Mouse (Mus musculus) embryonic facial prominence, embryonic 13.5 days (tissue): Measurements from ENCODE around the gene Ddx49. TPM values are rescaled to one million over a fixed set of nuclear protein-coding genes. Genes with fewer than 3 reads are reported as not detected.

Source experiments
- ATAC-seq: fragments of 200-750 bp; cut with Nextera tagmentation; 2 replicates; pipeline ENCODE4 v1.8.0; 2017; ENCODE audit warnings: low read depth; ENCODE audit not compliant: insufficient number of reproducible peaks, insufficient read depth, low FRiP score, low TSS enrichment
- H3K27ac ChIP-seq: fragments of 300-500 bp; sonication (generic); 2 replicates; pipeline ENCODE4 v1.5.1; 2015; ENCODE audit warnings: moderate library complexity, mild to moderate bottlenecking, inconsistent platforms
- H3K27me3 ChIP-seq: fragments of 300-500 bp; sonication (generic); 2 replicates; pipeline ENCODE4 v1.6.1; 2015; ENCODE audit warnings: mild to moderate bottlenecking, inconsistent platforms
- H3K36me3 ChIP-seq: fragments of 300-500 bp; sonication (generic); 2 replicates; pipeline ENCODE4 v1.6.1; 2015; ENCODE audit warnings: mild to moderate bottlenecking, inconsistent platforms
- H3K4me1 ChIP-seq: fragments of 300-500 bp; sonication (generic); 2 replicates; pipeline ENCODE4 v1.6.1; 2015; ENCODE audit warnings: inconsistent platforms
- H3K4me2 ChIP-seq: fragments of 300-500 bp; sonication (generic); 2 replicates; pipeline ENCODE4 v1.6.1; 2015; ENCODE audit warnings: moderate library complexity, mild to moderate bottlenecking, inconsistent platforms
- H3K4me3 ChIP-seq: fragments of 300-500 bp; sonication (generic); 2 replicates; pipeline ENCODE4 v1.5.1; 2015; ENCODE audit warnings: mild to moderate bottlenecking, inconsistent platforms
- H3K9ac ChIP-seq: fragments of 300-500 bp; sonication (generic); 2 replicates; pipeline ENCODE4 v1.6.1; 2015; ENCODE audit warnings: mild to moderate bottlenecking, inconsistent platforms
- H3K9me3 ChIP-seq: fragments of 300-500 bp; sonication (generic); 2 replicates; pipeline ENCODE4 v1.6.1; 2016; ENCODE audit warnings: inconsistent platforms
- WGBS: fragments of 180-500 bp; shearing (Covaris S2); methylation state at CpG from one replicate; pipeline ENCODE4 v1.1.7; 2015; ENCODE audit warnings: mixed read lengths; 5-methylcytosine and 5-hydroxymethylcytosine counted together
- polyA plus RNA-seq: library from polyadenylated mRNA; unstranded; fragments of >200 nt; fragmentation: Nextera tagmentation; extraction: Ambion mirVana; gene quantifications from 2 replicates; pipeline ENCODE4 v1.2.1, GENCODE M21; 2015

Ddx49 gene
- polyA plus RNA-seq, 1 experiment from 2014 or later: 54.4 TPM

- Histone ChIP-seq H3K4me2 (peak within 1 kb of the TSS; percentile 88), H3K4me1 (peaks cover 19% of the 10 kb centered on the region), H3K4me3 (peak within 1 kb of the TSS; percentile 84), H3K36me3 (peaks cover 31% of the 10 kb centered on the region), H3K9me3 (0 out of 2 replicates have a peak, but pooled peaks cover 4% of the 10 kb centered on the region), H3K9ac (peak within 1 kb of the TSS; percentile 95), H3K27ac (peak within 1 kb of the TSS; percentile 74), H3K27me3 (no peaks in the 10 kb centered on the region)
- 2% methylated on average over 36 of the region's 36 CpGs for WGBS
- ATAC-seq: peak; percentile 85
Measured at GRCm38 (mm10) chr8:70282603-70283135, 19.6 kb downstream of the Ddx49 start, which contains the start of gene Homer3. Gene Homer3 (plus strand): TSS chr8:70282827.

- Histone ChIP-seq H3K4me1 (peaks cover 19% of the 10 kb centered on the region), H3K27me3 (no peaks in the 10 kb centered on the region), H3K4me3 (no peak overlapping the region), H3K27ac (no peak overlapping the region), H3K9ac (no peak overlapping the region), H3K4me2 (no peak overlapping the region), H3K36me3 (peaks cover 14% of the 10 kb centered on the region), H3K9me3 (no peaks in the 10 kb centered on the region)
- no peak for ATAC-seq
- WGBS: 48% methylated on average over 3 of the region's 3 CpGs
Measured at GRCm38 (mm10) chr8:70281001-70281400, 21.3 kb downstream of the Ddx49 start.

- no peak overlapping the region for H3K4me3 ChIP-seq
- no peak overlapping the region for H3K27ac ChIP-seq
- no peaks in the 10 kb centered on the region for H3K36me3 ChIP-seq
- H3K9ac ChIP-seq: no peak overlapping the region
- WGBS: 51% methylated on average over 8 of the region's 8 CpGs
- H3K9me3 ChIP-seq: no peaks in the 10 kb centered on the region
- H3K27me3 ChIP-seq: no peaks in the 10 kb centered on the region
- H3K4me2 ChIP-seq: no peak overlapping the region
- no peak for ATAC-seq
- peaks cover 13% of the 10 kb centered on the region for H3K4me1 ChIP-seq
Measured at GRCm38 (mm10) chr8:70279266-70279665, 23.0 kb downstream of the Ddx49 start.

- Histone ChIP-seq H3K27ac (no peak overlapping the region), H3K4me3 (no peak overlapping the region), H3K36me3 (no peaks in the 10 kb centered on the region), H3K4me1 (peaks cover 6% of the 10 kb centered on the region; the same call in 1 of the 2 replicates), H3K27me3 (no peaks in the 10 kb centered on the region), H3K4me2 (no peak overlapping the region), H3K9me3 (no peaks in the 10 kb centered on the region), H3K9ac (peak overlapping the region; percentile 36; the same call in 1 of the 2 replicates)
- no peak for ATAC-seq
- 65% methylated on average over 15 of the region's 15 CpGs for WGBS
Measured at GRCm38 (mm10) chr8:70278175-70278574, 24.1 kb downstream of the Ddx49 start.

- Histone ChIP-seq H3K27ac (no peak overlapping the region), H3K9me3 (no peaks in the 10 kb centered on the region), H3K36me3 (no peaks in the 10 kb centered on the region), H3K4me3 (no peak overlapping the region), H3K27me3 (no peaks in the 10 kb centered on the region), H3K4me1 (peaks cover 6% of the 10 kb centered on the region; the same call in 1 of the 2 replicates), H3K9ac (no peak overlapping the region), H3K4me2 (no peak overlapping the region)
- ATAC-seq: no peak
- WGBS: 87% methylated on average over 3 of the region's 3 CpGs
Measured at GRCm38 (mm10) chr8:70276476-70276875, 25.8 kb downstream of the Ddx49 start.

GRCm38 (mm10) chr8:70274350-70274749 is 27.9 kb downstream of the Ddx49 start:
- Histone ChIP-seq H3K27me3 (no peaks in the 10 kb centered on the region), H3K4me2 (no peak overlapping the region), H3K4me1 (peaks cover 6% of the 10 kb centered on the region; the same call in 1 of the 2 replicates), H3K27ac (no peak overlapping the region), H3K36me3 (no peaks in the 10 kb centered on the region), H3K9ac (no peak overlapping the region), H3K9me3 (no peaks in the 10 kb centered on the region), H3K4me3 (no peak overlapping the region)
- no peak for ATAC-seq

- Histone ChIP-seq H3K4me1 (peaks cover 7% of the 10 kb centered on the region; the same call in 1 of the 2 replicates), H3K9me3 (no peaks in the 10 kb centered on the region), H3K4me2 (no peak overlapping the region), H3K4me3 (no peak overlapping the region), H3K36me3 (no peaks in the 10 kb centered on the region), H3K27ac (no peak overlapping the region), H3K27me3 (no peaks in the 10 kb centered on the region), H3K9ac (no peak overlapping the region)
- ATAC-seq: no peak
- 42% methylated on average over 3 of the region's 3 CpGs for WGBS
Measured at GRCm38 (mm10) chr8:70272949-70273348, 29.3 kb downstream of the Ddx49 start.

GRCm38 (mm10) chr8:70268799-70269565 is 33.3 kb downstream of the Ddx49 start:
- Histone ChIP-seq H3K4me1 (peaks cover 5% of the 10 kb centered on the region; the same call in 1 of the 2 replicates), H3K27ac (peak overlapping the region; percentile 22; the same call in 1 of the 2 replicates), H3K27me3 (no peaks in the 10 kb centered on the region), H3K4me2 (no peak overlapping the region), H3K36me3 (peaks cover 25% of the 10 kb centered on the region), H3K9me3 (no peaks in the 10 kb centered on the region), H3K4me3 (no peak overlapping the region), H3K9ac (no peak overlapping the region)
- 0 out of 2 replicates have a peak, but pooled peaks have one; percentile 18 for ATAC-seq
- WGBS: 56% methylated on average over 11 of the region's 11 CpGs

GRCm38 (mm10) chr8:70268311-70268710 is 34.0 kb downstream of the Ddx49 start:
- 51% methylated on average over 5 of the region's 5 CpGs for WGBS
- 0 out of 2 replicates have a peak, but pooled peaks have one; percentile 5 for ATAC-seq
- H3K27ac ChIP-seq: 0 out of 2 replicates have a peak overlapping the region, but pooled peaks have one; percentile 22

GRCm38 (mm10) chr8:70267674-70268073 is 34.6 kb downstream of the Ddx49 start:
- peaks cover 38% of the 10 kb centered on the region for H3K36me3 ChIP-seq
- 88% methylated on average over 3 of the region's 3 CpGs for WGBS
- no peak for ATAC-seq
- H3K9ac ChIP-seq: no peak overlapping the region
- H3K4me1 ChIP-seq: peaks cover 5% of the 10 kb centered on the region; the same call in 1 of the 2 replicates
- H3K27ac ChIP-seq: no peak overlapping the region
- no peak overlapping the region for H3K4me3 ChIP-seq
- H3K9me3 ChIP-seq: no peaks in the 10 kb centered on the region
- H3K27me3 ChIP-seq: no peaks in the 10 kb centered on the region
- H3K4me2 ChIP-seq: no peak overlapping the region

More at GRCm38 (mm10) chr8:70268311-70268710, 34.0 kb downstream of the Ddx49 start:
- peaks cover 5% of the 10 kb centered on the region; the same call in 1 of the 2 replicates for H3K4me1 ChIP-seq
- H3K4me3 ChIP-seq: no peak overlapping the region
- H3K9me3 ChIP-seq: no peaks in the 10 kb centered on the region
- no peak overlapping the region for H3K4me2 ChIP-seq
- H3K36me3 ChIP-seq: peaks cover 32% of the 10 kb centered on the region
- H3K27me3 ChIP-seq: no peaks in the 10 kb centered on the region
- H3K9ac ChIP-seq: no peak overlapping the region

GRCm38 (mm10) chr8:70259043-70259442 is 43.2 kb downstream of the Ddx49 start:
- Histone ChIP-seq H3K27me3 (no peaks in the 10 kb centered on the region), H3K27ac (no peak overlapping the region), H3K36me3 (peaks cover 98% of the 10 kb centered on the region), H3K9ac (no peak overlapping the region), H3K4me1 (no peaks in the 10 kb centered on the region), H3K4me3 (no peak overlapping the region), H3K4me2 (no peak overlapping the region), H3K9me3 (no peaks in the 10 kb centered on the region)
- no peak for ATAC-seq
- 87% methylated on average over 2 of the region's 2 CpGs for WGBS

- Histone ChIP-seq H3K9ac (no peak overlapping the region), H3K27me3 (no peaks in the 10 kb centered on the region), H3K4me1 (no peaks in the 10 kb centered on the region), H3K9me3 (no peaks in the 10 kb centered on the region), H3K36me3 (peaks cover 98% of the 10 kb centered on the region), H3K4me3 (no peak overlapping the region), H3K27ac (no peak overlapping the region), H3K4me2 (no peak overlapping the region)
- no peak for ATAC-seq
- WGBS: 96% methylated on average over 5 of the region's 5 CpGs
Measured at GRCm38 (mm10) chr8:70258600-70258999, 43.7 kb downstream of the Ddx49 start.
